Mouse (Mus musculus): Measurements from ENCODE around the gene Mcrip2. TPM values are rescaled to one million over a fixed set of nuclear protein-coding genes. Genes with fewer than 3 reads are reported as not detected.

The Mcrip2 gene
- polyA plus RNA-seq, 1 experiment from 2014 or later, result 127 TPM

- TF ChIP-seq EP300 (IDR thresholded peaks at IDR 0.05; ENCODE audit: low read depth) (no peak), CTCF (IDR thresholded peaks at IDR 0.05; ENCODE audit: low read depth) (no peak)
- Histone ChIP-seq H3K9me3 (ENCODE audit: low read length) (no peaks in the 10 kb centered on the region), H3K27me3 (ENCODE audit: insufficient read depth, low read length) (no peaks in the 10 kb centered on the region), H3K36me3 (replicated peaks; ENCODE audit: insufficient read depth, low read length) (peaks cover 31% of the 10 kb centered on the region), H3K9ac (replicated peaks) (no peak overlapping the region), H3K4me1 (ENCODE audit: insufficient read depth) (peaks cover 47% of the 10 kb centered on the region), H3K4me2 (ENCODE audit: low read depth, low read length) (peak overlapping the region; percentile 78), H3K4me3 (ENCODE audit: low read depth, low read length) (peak overlapping the region; percentile 56; the same call in 1 of the 2 replicates), H3K27ac (ENCODE audit: low read depth) (0 out of 2 replicates have a peak overlapping the region, but pooled peaks have one; percentile 67)
- 81% methylated on average over 8 of the region's 8 CpGs for WGBS (ENCODE audit: insufficient replicate concordance)
- no peak for DNase-seq
- no peak for ATAC-seq
These were observed 40.4 kb downstream of the Mcrip2 start for GRCm38 (mm10) chr17:25828223-25828594.

DNA sequence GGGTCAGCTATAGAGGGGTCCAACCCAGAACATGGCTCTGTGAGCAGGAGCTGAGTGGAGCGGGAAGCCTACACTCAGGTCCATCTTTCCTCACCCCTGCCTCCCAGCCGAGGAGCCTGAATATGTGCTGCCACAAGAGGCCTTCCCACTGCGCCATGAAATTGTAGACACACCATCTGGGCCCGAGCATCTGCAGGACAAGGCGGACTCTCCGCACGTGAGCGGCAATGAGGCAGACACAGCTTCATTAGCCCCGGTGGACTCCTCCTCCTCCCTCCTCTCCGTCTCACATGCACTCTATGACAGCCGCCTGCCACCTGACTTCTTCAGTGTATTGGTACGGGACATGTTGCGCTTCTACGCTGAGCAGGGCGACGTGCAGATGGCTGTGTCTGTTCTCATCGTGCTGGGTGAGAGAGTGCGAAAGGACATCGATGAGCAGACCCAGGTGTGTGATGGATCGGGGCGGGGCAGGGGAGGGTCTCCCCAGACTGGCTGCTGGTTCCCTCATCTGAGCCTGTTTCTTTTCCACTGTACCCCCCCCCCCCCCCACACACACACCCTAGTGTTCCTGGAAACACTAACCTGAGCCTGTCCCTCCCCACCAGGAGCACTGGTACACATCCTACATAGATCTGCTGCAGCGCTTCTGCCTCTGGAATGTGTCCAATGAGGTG lies 40.9 kb downstream of the Mcrip2 start:
- H3K36me3 ChIP-seq (replicated peaks; ENCODE audit: insufficient read depth, low read length), result peaks cover 31% of the 10 kb centered on the region
- DNase-seq (no peak), ATAC-seq (no peak)
- H3K4me1 ChIP-seq (ENCODE audit: insufficient read depth), result peaks cover 49% of the 10 kb centered on the region
- no peak overlapping the region for H3K4me2 ChIP-seq (ENCODE audit: low read depth, low read length)
- 92% methylated on average over 22 of the region's 22 CpGs for WGBS (ENCODE audit: insufficient replicate concordance)
- no peak for TF ChIP-seq CTCF (IDR thresholded peaks at IDR 0.05; ENCODE audit: low read depth)
- no peak for TF ChIP-seq EP300 (IDR thresholded peaks at IDR 0.05; ENCODE audit: low read depth)
- no peaks in the 10 kb centered on the region for H3K27me3 ChIP-seq (ENCODE audit: insufficient read depth, low read length)
- H3K4me3 ChIP-seq (ENCODE audit: low read depth, low read length), result no peak overlapping the region
- no peak overlapping the region for H3K9ac ChIP-seq (replicated peaks)
- no peak overlapping the region for H3K27ac ChIP-seq (ENCODE audit: low read depth)
- H3K9me3 ChIP-seq (ENCODE audit: low read length), result no peaks in the 10 kb centered on the region

GRCm38 (mm10) chr17:25827011-25827410 lies 41.6 kb downstream of the Mcrip2 start:
- Histone ChIP-seq H3K36me3 (replicated peaks; ENCODE audit: insufficient read depth, low read length) (peaks cover 31% of the 10 kb centered on the region), H3K9ac (replicated peaks) (no peak overlapping the region), H3K4me2 (ENCODE audit: low read depth, low read length) (no peak overlapping the region), H3K4me3 (ENCODE audit: low read depth, low read length) (no peak overlapping the region), H3K27ac (ENCODE audit: low read depth) (no peak overlapping the region), H3K4me1 (ENCODE audit: insufficient read depth) (peaks cover 48% of the 10 kb centered on the region), H3K27me3 (ENCODE audit: insufficient read depth, low read length) (no peaks in the 10 kb centered on the region), H3K9me3 (ENCODE audit: low read length) (no peaks in the 10 kb centered on the region)
- WGBS (ENCODE audit: insufficient replicate concordance), result 92% methylated on average over 13 of the region's 13 CpGs
- no peak for TF ChIP-seq CTCF (IDR thresholded peaks at IDR 0.05; ENCODE audit: low read depth)
- no peak for TF ChIP-seq EP300 (IDR thresholded peaks at IDR 0.05; ENCODE audit: low read depth)
- no peak for DNase-seq
- no peak for ATAC-seq

GRCm38 (mm10) chr17:25825984-25826570 lies 42.5 kb downstream of the Mcrip2 start:
- ATAC-seq (no peak), DNase-seq (no peak)
- Histone ChIP-seq H3K4me3 (ENCODE audit: low read depth, low read length) (no peak overlapping the region), H3K9me3 (ENCODE audit: low read length) (no peaks in the 10 kb centered on the region), H3K36me3 (replicated peaks; ENCODE audit: insufficient read depth, low read length) (peaks cover 24% of the 10 kb centered on the region), H3K27me3 (ENCODE audit: insufficient read depth, low read length) (0 out of 2 replicates have a peak, but pooled peaks cover 4% of the 10 kb centered on the region), H3K9ac (replicated peaks) (no peak overlapping the region), H3K27ac (ENCODE audit: low read depth) (no peak overlapping the region), H3K4me1 (ENCODE audit: insufficient read depth) (peaks cover 39% of the 10 kb centered on the region), H3K4me2 (ENCODE audit: low read depth, low read length) (no peak overlapping the region)
- 91% methylated on average over 27 of the region's 27 CpGs for WGBS (ENCODE audit: insufficient replicate concordance)
- TF ChIP-seq CTCF (IDR thresholded peaks at IDR 0.05; ENCODE audit: low read depth) (no peak), EP300 (IDR thresholded peaks at IDR 0.05; ENCODE audit: low read depth) (no peak)

GRCm38 (mm10) chr17:25825311-25825710 lies 43.3 kb downstream of the Mcrip2 start:
- H3K9me3 ChIP-seq (ENCODE audit: low read length), result no peaks in the 10 kb centered on the region
- H3K27me3 ChIP-seq (ENCODE audit: insufficient read depth, low read length), result 0 out of 2 replicates have a peak, but pooled peaks cover 5% of the 10 kb centered on the region
- no peak for ATAC-seq
- H3K36me3 ChIP-seq (replicated peaks; ENCODE audit: insufficient read depth, low read length), result peaks cover 17% of the 10 kb centered on the region
- peaks cover 35% of the 10 kb centered on the region for H3K4me1 ChIP-seq (ENCODE audit: insufficient read depth)
- H3K27ac ChIP-seq (ENCODE audit: low read depth), result no peak overlapping the region
- H3K4me2 ChIP-seq (ENCODE audit: low read depth, low read length), result peak overlapping the region; percentile 92; the same call in 1 of the 2 replicates
- WGBS (ENCODE audit: insufficient replicate concordance), result 83% methylated on average over 6 of the region's 6 CpGs
- TF ChIP-seq EP300 (IDR thresholded peaks at IDR 0.05; ENCODE audit: low read depth) (no peak), CTCF (IDR thresholded peaks at IDR 0.05; ENCODE audit: low read depth) (no peak)
- H3K9ac ChIP-seq (replicated peaks), result no peak overlapping the region; the same call in 1 of the 2 replicates
- DNase-seq, result no peak
- no peak overlapping the region for H3K4me3 ChIP-seq (ENCODE audit: low read depth, low read length)

DNA sequence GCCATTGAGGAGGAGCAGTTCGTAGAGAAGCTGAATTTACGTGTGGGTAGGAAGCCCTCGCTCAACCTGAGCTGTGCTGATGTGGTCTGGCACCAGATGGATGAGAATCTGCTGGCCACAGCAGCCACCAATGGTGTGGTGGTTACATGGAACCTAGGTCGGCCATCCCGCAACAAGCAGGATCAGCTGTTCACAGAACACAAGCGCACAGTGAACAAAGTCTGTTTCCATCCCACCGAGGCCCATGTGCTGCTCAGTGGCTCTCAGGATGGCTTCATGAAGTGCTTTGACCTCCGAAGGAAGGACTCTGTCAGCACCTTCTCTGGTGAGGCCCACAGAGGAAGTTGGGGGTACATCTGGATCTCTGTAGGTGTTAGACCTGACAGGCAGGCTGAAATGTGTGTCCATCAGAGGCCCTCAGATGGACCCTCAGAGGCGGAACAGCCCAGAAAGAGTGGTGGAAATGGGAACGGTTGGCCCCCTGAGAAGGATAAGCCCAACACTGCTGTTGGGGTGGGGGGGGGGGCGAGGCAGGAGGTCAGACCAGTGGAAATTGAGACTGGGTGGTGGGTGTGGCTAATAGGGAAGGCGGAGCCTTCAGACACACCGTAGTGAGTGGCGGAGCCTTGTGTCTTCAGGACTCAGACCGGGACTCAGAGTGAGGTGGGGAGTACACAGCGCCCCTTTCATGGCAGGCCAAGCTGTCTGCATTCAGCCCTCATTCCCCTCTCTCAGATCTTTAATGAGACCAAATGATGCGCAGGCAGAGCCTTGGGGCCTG lies 44.0 kb downstream of the Mcrip2 start:
- Histone ChIP-seq H3K27me3 (ENCODE audit: insufficient read depth, low read length) (peaks cover 13% of the 10 kb centered on the region), H3K27ac (ENCODE audit: low read depth) (no peak overlapping the region), H3K9ac (replicated peaks) (peak overlapping the region; percentile 71), H3K4me2 (ENCODE audit: low read depth, low read length) (peak overlapping the region; percentile 92), H3K4me3 (ENCODE audit: low read depth, low read length) (peak overlapping the region; percentile 74), H3K4me1 (ENCODE audit: insufficient read depth) (peaks cover 29% of the 10 kb centered on the region), H3K9me3 (ENCODE audit: low read length) (no peaks in the 10 kb centered on the region), H3K36me3 (replicated peaks; ENCODE audit: insufficient read depth, low read length) (peaks cover 13% of the 10 kb centered on the region)
- no peak for TF ChIP-seq CTCF (IDR thresholded peaks at IDR 0.05; ENCODE audit: low read depth)
- no peak for TF ChIP-seq EP300 (IDR thresholded peaks at IDR 0.05; ENCODE audit: low read depth)
- 66% methylated on average over 17 of the region's 17 CpGs for WGBS (ENCODE audit: insufficient replicate concordance)
- DNase-seq, result no peak
- no peak for ATAC-seq
